Mouse (Mus musculus) kidney, adult 2 months (tissue): ENCODE measurements around the gene Cnpy2.

Source experiments
- CTCF ChIP-seq: fragments of 200-500 bp; conservative IDR thresholded peaks from 2 replicates; pipeline ENCODE4 v1.5.1; 2011; ENCODE audit warnings: low read depth, mild to moderate bottlenecking, control low read depth, low read length, moderate library complexity, mixed read lengths; ENCODE audit not compliant: insufficient read depth, insufficient read length
- POLR2A ChIP-seq: fragments of 200-500 bp; IDR thresholded peaks from one replicate; pipeline ENCODE4 v1.6.1; 2011; ENCODE audit warnings: low read depth, low read length, control low read depth

- TF ChIP-seq CTCF (no peak), POLR2A (no peak)
Observed at GRCm38 (mm10) chr10:128338948-128339347, 16.7 kb downstream of the Cnpy2 start.
